Mouse (Mus musculus) cortical plate, adult 2 months (tissue): Measurements from ENCODE around the gene Upk3a.

Experiments
- CTCF ChIP-seq: fragments of 200-500 bp; IDR thresholded peaks from 2 replicates; pipeline ENCODE4 v1.5.1; 2011; ENCODE audit warnings: mild to moderate bottlenecking, control low read depth, low read length; ENCODE audit not compliant: insufficient read depth; ENCODE audit errors: extremely low read depth
- POLR2A ChIP-seq: fragments of 200-500 bp; IDR thresholded peaks from 2 replicates; pipeline ENCODE4 v1.6.1; 2011; ENCODE audit warnings: mild to moderate bottlenecking, low read length, control low read depth; ENCODE audit not compliant: insufficient read depth; ENCODE audit errors: extremely low read depth

DNA sequence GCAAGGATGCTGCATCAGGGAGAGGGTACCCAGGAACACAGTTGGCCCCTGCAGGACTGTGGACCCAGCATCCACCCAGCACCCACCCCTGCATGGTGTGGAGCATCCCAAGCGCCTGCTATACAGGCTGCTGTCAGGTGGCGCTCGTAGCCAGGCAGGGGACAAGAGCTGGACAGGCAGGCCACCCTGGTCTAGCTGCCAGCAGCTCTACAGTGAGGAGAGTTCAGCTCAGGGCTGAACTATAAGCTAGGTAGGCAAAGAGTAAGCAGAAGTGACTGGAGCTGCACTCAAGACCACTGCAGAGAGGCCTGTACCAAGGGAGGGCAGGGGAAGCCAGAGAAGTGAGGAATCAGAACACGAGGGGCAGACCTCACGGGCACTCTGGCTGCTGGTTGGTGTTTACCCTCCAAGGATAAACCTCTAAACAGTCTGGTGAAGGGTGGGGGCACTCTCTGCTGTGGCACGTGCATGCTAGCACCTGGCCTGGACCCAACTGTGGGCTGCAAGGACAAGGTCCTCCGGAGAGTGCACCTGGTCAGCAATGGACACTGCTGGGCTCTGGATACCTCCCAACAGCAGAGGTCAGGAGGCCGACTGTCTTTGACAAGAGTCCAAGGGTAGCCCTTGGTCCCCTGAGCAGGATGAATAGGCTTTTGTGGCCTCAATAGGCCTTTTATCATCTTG, 43.9 kb upstream of the Upk3a start:
- no peak for TF ChIP-seq CTCF
- no peak for TF ChIP-seq POLR2A
